Mouse (Mus musculus) liver, postnatal 0 days (tissue): ENCODE data around the gene Rsbn1.

ENCODE experiments used
- CTCF ChIP-seq: sonication (generic); IDR thresholded peaks from 2 replicates; pipeline ENCODE4 v1.5.1; 2016; ENCODE audit warnings: antibody characterized with exemption, low read depth
- EP300 ChIP-seq: IDR thresholded peaks from 2 replicates; pipeline ENCODE4 v1.6.1; 2016; ENCODE audit warnings: antibody characterized with exemption, low read depth, mild to moderate bottlenecking

DNA sequence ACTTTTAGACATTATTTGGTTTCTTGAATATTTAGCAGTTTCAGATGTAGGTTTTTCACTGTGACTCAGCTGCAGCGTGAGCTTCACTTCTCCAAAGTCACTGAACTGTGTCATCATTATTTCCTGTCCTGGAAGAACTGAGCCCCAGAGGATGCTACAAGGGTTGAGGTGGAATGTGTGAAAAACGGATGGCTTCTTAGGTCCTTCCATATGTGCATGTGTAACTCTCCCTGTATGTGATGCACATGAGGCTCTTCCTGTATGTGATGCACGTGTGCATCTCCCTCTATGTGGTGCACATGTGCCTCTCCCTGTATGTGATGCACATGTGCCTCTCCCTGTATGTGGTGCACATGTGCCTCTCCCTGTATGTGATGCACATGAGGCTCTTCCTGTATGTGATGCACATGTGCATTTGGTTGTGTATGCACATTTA is 41.2 kb upstream of the Rsbn1 start:
- no peak for TF ChIP-seq EP300
- TF ChIP-seq CTCF = no peak
